Mouse (Mus musculus) limb, embryonic 10.5 days (tissue): ENCODE data around the gene Tmem163. TPM values are rescaled to one million over a fixed set of nuclear protein-coding genes. Genes with fewer than 3 reads are reported as not detected.
A peak's percentile ranks its signal among the peaks of the same experiment; 100 is the strongest.

ENCODE experiments used
- DNase-seq: peaks from one replicate; pipeline ENCODE4 v3.0.0-alpha.2; 2017; ENCODE audit warnings: low spot score
- H3K27ac ChIP-seq: fragments of 300-500 bp; sonication (generic); 2 replicates; pipeline ENCODE4 v1.5.1; 2016; ENCODE audit warnings: mild to moderate bottlenecking
- H3K27me3 ChIP-seq: fragments of 300-500 bp; sonication (generic); 2 replicates; pipeline ENCODE4 v1.6.1; 2016; ENCODE audit warnings: low read depth, mild to moderate bottlenecking; ENCODE audit not compliant: poor library complexity, severe bottlenecking
- H3K36me3 ChIP-seq: fragments of 300-500 bp; sonication (generic); 2 replicates; pipeline ENCODE4 v1.6.1; 2016; ENCODE audit warnings: mild to moderate bottlenecking, moderate library complexity
- H3K4me1 ChIP-seq: fragments of 300-500 bp; sonication (generic); 2 replicates; pipeline ENCODE4 v1.6.1; 2016
- H3K4me3 ChIP-seq: fragments of 300-500 bp; sonication (generic); 2 replicates; pipeline ENCODE4 v1.5.1; 2016; ENCODE audit warnings: mild to moderate bottlenecking, moderate library complexity
- H3K9me3 ChIP-seq: fragments of 300-500 bp; sonication (generic); replicated peaks from 2 replicates; pipeline ENCODE4 v1.6.1; 2016; ENCODE audit warnings: mild to moderate bottlenecking
- WGBS: fragments of 180-500 bp; shearing (Covaris S2); methylation state at CpG from one replicate; pipeline ENCODE4 v1.1.7; 2016; 5-methylcytosine and 5-hydroxymethylcytosine counted together
- polyA plus RNA-seq: library from polyadenylated mRNA; unstranded; fragments of >200 nt; fragmentation: Nextera tagmentation; extraction: Ambion mirVana; gene quantifications from 2 replicates; pipeline ENCODE4 v1.2.1, GENCODE M21; 2016

The Tmem163 gene
- polyA plus RNA-seq, 1 experiment from 2014 or later, result 3.5 TPM

DNA sequence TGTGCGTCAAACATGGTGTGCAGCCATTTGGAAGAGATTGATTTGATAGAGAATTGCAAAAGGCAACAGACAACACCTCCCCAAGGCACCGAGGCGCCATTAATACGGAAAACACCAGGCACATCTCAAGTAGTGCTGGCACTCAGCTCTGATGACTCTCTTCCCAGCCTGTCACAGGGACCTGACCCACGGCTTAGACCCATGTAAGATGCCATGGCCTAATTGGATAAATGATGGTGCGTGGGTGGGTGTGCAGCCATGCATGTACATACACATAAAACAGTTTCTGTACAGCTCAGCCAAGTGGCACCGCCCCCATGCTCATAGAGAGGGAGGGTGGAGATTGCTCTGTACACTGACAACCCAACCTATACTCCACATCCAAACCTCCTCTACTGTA is 102.3 kb downstream of the Tmem163 start:
- no peaks in the 10 kb centered on the region for H3K9me3 ChIP-seq
- DNase-seq, result no peak
- H3K27ac ChIP-seq, result peak overlapping the region; percentile 32; the same call in 1 of the 2 replicates
- H3K4me3 ChIP-seq, result no peak overlapping the region
- no peaks in the 10 kb centered on the region for H3K36me3 ChIP-seq
- peaks cover 16% of the 10 kb centered on the region for H3K4me1 ChIP-seq
- H3K27me3 ChIP-seq, result no peaks in the 10 kb centered on the region
- WGBS, result 89% methylated on average over 7 of the region's 7 CpGs

DNA sequence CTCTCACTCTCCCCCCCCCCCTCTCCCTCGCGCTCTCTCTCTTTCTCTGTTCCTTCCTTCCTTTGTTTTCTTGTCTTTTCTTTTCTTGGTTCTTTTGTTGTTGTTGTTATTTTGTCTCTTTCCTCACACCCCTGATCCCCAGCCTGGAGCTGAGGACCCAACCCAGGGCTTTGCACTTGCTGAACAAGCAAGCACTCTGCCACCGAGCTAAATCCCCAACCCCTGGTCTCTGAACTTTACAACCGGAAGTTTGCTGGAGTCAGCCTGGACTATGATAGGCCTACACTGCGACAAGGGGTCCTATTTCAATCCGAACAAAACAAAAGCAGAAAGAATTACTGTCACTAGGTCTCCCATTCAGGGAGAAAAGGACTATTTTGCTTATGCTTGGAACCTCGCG is 102.8 kb downstream of the Tmem163 start:
- Histone ChIP-seq H3K27me3 (no peaks in the 10 kb centered on the region), H3K9me3 (no peaks in the 10 kb centered on the region), H3K36me3 (no peaks in the 10 kb centered on the region), H3K4me3 (no peak overlapping the region), H3K4me1 (peaks cover 16% of the 10 kb centered on the region), H3K27ac (peak overlapping the region; percentile 32)
- DNase-seq, result no peak
- WGBS, result 32% methylated on average over 8 of the region's 8 CpGs

DNA sequence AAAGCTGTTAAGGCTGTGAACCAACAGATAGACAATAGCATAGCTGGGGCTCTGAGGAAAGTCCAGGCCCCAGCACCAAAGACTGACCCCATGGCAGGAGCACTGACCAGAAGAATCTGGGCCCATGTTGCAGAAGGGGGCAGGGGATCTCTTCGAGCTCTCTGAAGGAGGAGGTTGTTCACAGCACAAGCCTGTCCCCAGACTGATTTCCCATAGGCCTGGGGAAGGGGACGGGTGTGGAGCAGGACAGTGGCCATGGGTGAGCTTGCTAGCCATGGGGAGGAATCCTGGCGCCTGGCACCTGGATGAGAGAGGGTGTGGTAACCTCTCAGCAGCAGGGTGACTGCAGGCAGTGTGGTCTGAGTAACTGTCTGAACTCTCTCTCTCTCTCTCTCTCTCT is 103.2 kb downstream of the Tmem163 start:
- WGBS, result 37% methylated on average over 3 of the region's 3 CpGs
- Histone ChIP-seq H3K4me3 (no peak overlapping the region), H3K27ac (peak overlapping the region; percentile 32; the same call in 1 of the 2 replicates), H3K4me1 (peaks cover 16% of the 10 kb centered on the region), H3K36me3 (no peaks in the 10 kb centered on the region), H3K9me3 (no peaks in the 10 kb centered on the region), H3K27me3 (no peaks in the 10 kb centered on the region)
- DNase-seq, result no peak

DNA sequence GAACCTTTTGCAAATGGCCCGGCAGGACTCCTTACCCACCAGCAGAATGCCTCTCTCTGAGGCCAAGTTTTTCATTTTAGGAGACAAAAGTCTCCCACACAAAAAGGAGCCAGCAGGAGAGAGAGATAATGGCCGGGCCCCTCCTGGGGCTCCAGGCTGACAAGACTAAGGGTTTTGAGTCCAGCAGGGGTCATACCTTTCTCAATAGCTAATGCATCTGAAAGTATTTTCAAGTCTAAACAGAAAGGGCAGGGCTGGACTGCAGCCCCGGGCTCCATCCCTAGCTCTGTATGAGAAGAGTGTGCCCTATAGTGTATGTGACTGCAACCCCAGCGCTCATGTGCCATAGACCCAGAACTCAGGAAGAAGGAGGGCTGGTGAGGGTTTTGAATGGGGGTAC is 103.7 kb downstream of the Tmem163 start:
- Histone ChIP-seq H3K36me3 (no peaks in the 10 kb centered on the region), H3K9me3 (no peaks in the 10 kb centered on the region), H3K4me1 (peaks cover 16% of the 10 kb centered on the region), H3K27ac (no peak overlapping the region; the same call in 1 of the 2 replicates), H3K4me3 (no peak overlapping the region), H3K27me3 (no peaks in the 10 kb centered on the region)
- WGBS, result 36% methylated on average over 4 of the region's 4 CpGs
- no peak for DNase-seq

DNA sequence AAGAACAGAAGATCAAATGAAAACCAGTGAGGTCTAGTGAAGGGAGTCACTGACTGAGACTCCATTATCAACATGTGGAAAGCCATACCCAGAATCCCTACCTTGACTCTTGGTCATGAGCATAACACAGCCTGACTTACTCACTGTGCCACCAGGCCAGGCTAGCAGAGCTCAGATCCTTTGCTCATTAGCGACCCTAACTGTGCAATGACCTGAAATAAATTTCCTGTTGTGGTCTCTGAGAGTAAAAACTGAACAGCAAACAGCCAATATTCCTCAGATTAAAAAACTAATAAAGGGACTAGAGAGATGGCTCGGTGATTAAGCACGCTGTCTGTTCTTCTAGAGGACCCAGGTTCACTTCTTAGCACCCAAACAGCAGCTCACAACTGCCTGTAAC is 106.2 kb downstream of the Tmem163 start:
- H3K36me3 ChIP-seq, result no peaks in the 10 kb centered on the region
- H3K9me3 ChIP-seq, result no peaks in the 10 kb centered on the region
- H3K4me3 ChIP-seq, result no peak overlapping the region
- 86% methylated on average over 3 of the region's 3 CpGs for WGBS
- DNase-seq, result no peak
- no peak overlapping the region for H3K27ac ChIP-seq
- H3K27me3 ChIP-seq, result no peaks in the 10 kb centered on the region
- peaks cover 16% of the 10 kb centered on the region for H3K4me1 ChIP-seq

DNA sequence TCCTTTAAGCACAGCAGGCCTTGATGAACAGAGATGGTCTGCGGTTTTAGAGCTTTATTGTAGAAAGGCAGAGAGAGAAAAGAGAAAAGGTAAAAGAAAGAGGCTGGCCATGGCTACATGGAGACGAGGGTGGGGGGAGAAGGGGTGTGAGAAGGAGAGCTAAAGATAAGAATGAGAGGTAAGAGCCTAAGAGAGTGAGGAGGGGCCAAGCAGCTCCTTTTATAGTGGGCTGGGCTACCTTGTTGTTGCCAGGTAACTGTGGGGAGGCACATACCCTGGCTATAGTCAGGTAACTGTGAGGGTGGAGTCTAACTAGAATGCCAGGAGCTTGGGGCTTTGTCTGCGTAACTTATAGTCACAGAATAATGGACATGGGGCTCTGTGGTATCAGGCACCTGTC is 110.7 kb downstream of the Tmem163 start:
- Histone ChIP-seq H3K4me1 (no peaks in the 10 kb centered on the region), H3K9me3 (no peaks in the 10 kb centered on the region), H3K4me3 (no peak overlapping the region), H3K27ac (no peak overlapping the region), H3K36me3 (no peaks in the 10 kb centered on the region), H3K27me3 (no peaks in the 10 kb centered on the region)
- no peak for DNase-seq
- 83% methylated on average over 3 of the region's 3 CpGs for WGBS

DNA sequence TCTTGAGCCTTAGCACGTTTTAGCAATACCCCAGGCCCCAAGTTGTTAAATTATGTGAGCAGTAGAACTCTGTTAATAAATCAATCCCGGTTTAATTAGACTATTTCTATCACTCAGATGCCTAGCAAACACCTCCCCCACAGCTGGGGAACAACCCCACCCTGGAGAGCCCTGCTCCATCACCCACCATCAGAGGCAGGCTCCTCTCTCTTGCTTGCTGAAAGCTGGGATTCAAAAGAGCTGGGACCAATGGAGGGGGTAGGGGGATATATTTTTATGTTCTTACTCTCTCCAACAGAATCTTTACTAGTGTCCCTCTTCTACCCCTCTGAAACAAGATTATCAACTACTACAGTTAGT is 122.9 kb downstream of the Tmem163 start:
- no peak for DNase-seq
- Histone ChIP-seq H3K27me3 (no peaks in the 10 kb centered on the region), H3K9me3 (no peaks in the 10 kb centered on the region), H3K36me3 (no peaks in the 10 kb centered on the region), H3K4me3 (no peak overlapping the region), H3K27ac (no peak overlapping the region; the same call in 1 of the 2 replicates), H3K4me1 (0 out of 2 replicates have a peak, but pooled peaks cover 5% of the 10 kb centered on the region)
- WGBS, result 53% methylated on average over 2 of the region's 2 CpGs

DNA sequence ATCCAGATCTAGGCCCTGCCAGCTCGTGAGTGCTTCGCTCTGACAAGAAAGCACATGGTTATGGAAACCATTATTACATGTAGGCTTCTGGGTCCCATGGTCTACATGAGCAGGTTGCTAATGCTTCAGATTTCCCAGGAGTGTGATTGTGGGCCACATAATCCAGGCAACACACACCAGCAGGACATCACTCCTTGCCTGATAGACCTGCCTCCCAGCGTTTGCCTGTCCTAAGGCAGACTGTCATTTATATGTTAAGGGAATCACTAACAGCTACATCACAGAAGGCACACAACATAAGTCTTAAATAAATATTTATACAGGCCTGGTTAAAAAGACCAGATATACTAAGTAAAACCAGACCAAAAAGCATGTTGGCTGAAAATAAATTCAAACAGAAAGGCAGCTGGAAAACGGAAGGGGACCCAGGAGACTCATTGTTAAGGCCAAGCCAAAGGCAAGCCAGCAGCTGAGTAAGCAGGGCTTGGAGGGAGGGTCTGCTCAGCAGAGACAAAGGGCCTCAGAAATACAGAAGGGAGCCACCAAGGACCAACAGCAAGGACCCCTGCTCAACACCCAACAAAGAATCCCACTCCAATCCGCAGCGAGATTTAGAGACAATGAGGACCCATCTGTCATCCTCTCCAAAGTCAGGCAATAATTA is 123.4 kb downstream of the Tmem163 start:
- Histone ChIP-seq H3K4me3 (no peak overlapping the region), H3K27ac (no peak overlapping the region; the same call in 1 of the 2 replicates), H3K36me3 (no peaks in the 10 kb centered on the region), H3K27me3 (no peaks in the 10 kb centered on the region), H3K4me1 (0 out of 2 replicates have a peak, but pooled peaks cover 5% of the 10 kb centered on the region), H3K9me3 (no peaks in the 10 kb centered on the region)
- DNase-seq, result no peak
- WGBS, result 82% methylated on average over 6 of the region's 6 CpGs

DNA sequence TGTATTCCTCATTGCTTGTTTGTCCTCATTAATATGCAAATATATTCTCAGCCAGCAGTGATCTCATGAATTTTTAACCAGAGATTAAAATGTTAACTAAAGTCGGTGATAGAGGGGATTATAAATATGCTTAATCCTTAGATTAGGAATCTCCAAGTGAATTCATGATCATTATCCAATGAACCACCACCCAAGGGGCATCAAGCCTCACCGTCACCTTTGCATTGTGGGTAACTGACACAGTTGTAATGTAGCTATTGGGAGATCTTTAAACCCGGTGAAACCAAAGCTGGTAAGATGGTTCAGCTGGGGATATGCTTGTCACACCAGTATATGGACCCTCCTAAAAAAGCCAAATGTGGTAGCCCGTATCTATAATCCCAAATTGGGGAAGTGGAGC is 131.3 kb downstream of the Tmem163 start:
- DNase-seq, result no peak
- WGBS, result 78% methylated on average over 4 of the region's 4 CpGs

DNA sequence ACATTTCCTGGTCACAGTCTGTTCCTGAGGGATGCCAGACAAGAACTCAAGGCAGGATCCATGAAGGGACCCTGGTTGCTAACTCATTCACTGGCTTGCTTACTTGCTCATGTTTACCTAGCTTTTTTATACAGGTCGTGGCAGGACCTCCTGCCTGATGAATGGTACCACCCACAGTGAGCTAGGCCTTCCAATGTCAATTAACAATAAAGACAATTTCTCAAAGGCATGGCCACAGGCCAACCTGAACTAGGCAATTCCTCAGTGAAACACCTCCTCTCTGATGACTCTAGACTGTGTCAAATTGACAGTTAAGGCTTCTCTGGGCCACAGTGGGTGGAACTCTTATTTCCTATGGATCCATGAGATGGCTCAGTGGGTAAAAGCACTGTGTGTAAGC is 136.6 kb downstream of the Tmem163 start:
- Histone ChIP-seq H3K27me3 (peaks cover 12% of the 10 kb centered on the region; the same call in 1 of the 2 replicates), H3K27ac (no peak overlapping the region), H3K9me3 (no peaks in the 10 kb centered on the region), H3K36me3 (no peaks in the 10 kb centered on the region), H3K4me3 (no peak overlapping the region), H3K4me1 (peaks cover 10% of the 10 kb centered on the region)
- 34% methylated on average over 1 of the region's 1 CpGs for WGBS
- DNase-seq, result no peak

More for the DNA sequence above, 131.3 kb downstream of the Tmem163 start:
- Histone ChIP-seq H3K4me1 (no peaks in the 10 kb centered on the region), H3K4me3 (no peak overlapping the region), H3K27ac (no peak overlapping the region), H3K9me3 (no peaks in the 10 kb centered on the region), H3K36me3 (no peaks in the 10 kb centered on the region), H3K27me3 (no peaks in the 10 kb centered on the region)

DNA sequence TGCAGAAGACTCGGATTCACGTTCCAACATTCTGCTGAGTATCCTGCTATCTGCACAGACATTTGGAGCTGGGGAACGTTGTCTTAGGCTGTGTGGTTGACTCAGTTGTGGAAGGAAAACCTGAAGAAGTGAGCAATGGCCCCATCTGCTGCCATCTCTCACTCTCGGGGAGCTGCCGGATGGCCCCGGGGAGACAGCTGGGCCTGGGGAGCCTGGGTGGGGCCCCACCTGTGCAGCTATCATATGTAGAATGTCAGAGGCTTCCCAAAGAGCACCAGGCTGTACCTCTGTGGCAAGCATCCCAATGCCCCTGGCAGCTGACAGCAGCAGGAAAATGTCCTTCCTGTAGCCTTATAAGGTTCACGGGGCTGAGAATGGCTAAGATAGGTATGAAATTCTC is 137.4 kb downstream of the Tmem163 start:
- no peaks in the 10 kb centered on the region for H3K36me3 ChIP-seq
- no peaks in the 10 kb centered on the region for H3K9me3 ChIP-seq
- peaks cover 12% of the 10 kb centered on the region; the same call in 1 of the 2 replicates for H3K27me3 ChIP-seq
- no peak overlapping the region for H3K4me3 ChIP-seq
- peaks cover 18% of the 10 kb centered on the region for H3K4me1 ChIP-seq
- 91% methylated on average over 7 of the region's 7 CpGs for WGBS
- no peak for DNase-seq
- no peak overlapping the region for H3K27ac ChIP-seq

DNA sequence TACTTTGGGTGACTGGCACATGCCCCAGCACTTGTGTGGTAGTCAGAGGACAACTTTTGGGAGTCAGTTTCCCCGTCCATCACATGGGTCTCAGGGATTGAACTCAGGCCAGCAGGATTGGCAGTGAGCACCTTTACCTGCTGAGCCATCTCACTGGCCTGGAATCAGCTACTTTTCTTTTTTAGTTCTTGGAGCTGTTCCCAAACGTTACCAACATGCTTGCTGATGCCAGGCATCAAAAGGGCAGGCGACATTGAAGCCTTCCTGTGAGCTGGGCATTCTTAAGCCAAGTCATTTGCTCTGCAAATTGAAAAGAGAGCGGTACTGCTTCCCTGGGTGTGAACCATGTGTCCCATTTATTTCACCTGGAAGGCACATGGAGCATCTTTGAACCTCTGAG is 137.8 kb downstream of the Tmem163 start:
- peaks cover 22% of the 10 kb centered on the region for H3K4me1 ChIP-seq
- H3K27me3 ChIP-seq, result peaks cover 12% of the 10 kb centered on the region; the same call in 1 of the 2 replicates
- WGBS, result 89% methylated on average over 4 of the region's 4 CpGs
- no peak overlapping the region for H3K4me3 ChIP-seq
- no peaks in the 10 kb centered on the region for H3K36me3 ChIP-seq
- DNase-seq, result no peak
- H3K9me3 ChIP-seq, result no peaks in the 10 kb centered on the region
- H3K27ac ChIP-seq, result no peak overlapping the region

DNA sequence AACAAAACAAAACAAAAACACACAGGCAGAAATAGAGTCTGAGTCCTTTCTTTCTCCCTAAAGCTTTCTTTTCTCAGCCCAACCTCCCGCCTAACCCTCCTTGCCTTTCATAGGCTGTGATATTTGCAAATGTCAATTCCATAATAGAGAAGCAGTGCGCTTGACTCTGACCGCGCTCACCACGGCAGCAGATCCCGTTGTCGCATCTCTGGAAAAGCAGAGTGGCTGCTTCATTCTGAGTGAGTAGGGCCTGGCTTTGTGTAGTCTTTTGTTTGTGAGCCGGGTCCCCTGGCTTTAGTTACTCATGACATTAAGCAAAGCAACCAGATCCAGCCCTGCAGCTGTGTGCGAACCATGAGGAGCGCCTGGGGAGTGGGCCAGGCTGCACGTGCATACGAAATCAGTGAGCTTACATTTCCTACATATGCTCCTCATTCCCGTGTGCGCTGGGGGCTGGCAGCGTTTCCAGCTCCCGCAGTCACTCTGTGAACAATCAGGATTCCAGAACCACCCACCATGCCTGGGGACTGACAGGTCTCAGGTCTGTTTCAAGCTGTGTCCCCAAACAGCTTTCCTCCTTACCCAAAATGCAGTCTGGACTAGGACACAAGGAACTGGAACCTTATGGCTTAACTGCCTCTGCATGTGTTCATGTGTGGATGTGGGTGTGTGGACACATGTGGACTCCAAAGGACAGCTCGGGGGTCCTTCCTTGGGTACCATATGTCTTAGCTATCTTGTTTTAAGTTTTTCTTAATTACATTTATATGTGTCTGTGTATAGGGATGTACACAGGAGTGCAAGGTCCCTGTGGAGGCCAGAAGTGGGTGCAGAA is 141.9 kb downstream of the Tmem163 start:
- H3K27ac ChIP-seq, result peak overlapping the region; percentile 86
- peaks cover 24% of the 10 kb centered on the region for H3K27me3 ChIP-seq
- H3K4me3 ChIP-seq, result peak overlapping the region; percentile 32
- peaks cover 44% of the 10 kb centered on the region for H3K4me1 ChIP-seq
- H3K36me3 ChIP-seq, result no peaks in the 10 kb centered on the region
- 35% methylated on average over 17 of the region's 17 CpGs for WGBS
- DNase-seq, result peak; percentile 62
- no peaks in the 10 kb centered on the region for H3K9me3 ChIP-seq
